Mouse (Mus musculus): Measurements from ENCODE around the gene Gm21885.
A peak's percentile ranks its signal among the peaks of the same experiment; 100 is the strongest.

Gene Gm21885

GRCm38 (mm10) chr11:94269906-94270305 lies 11.8 kb upstream of the Gm21885 start:
- DNase-seq, result no peak

- DNase-seq, result no peak
Observed at GRCm38 (mm10) chr11:94271015-94271414, 10.7 kb upstream of the Gm21885 start.

- no peak for DNase-seq
Observed at GRCm38 (mm10) chr11:94272960-94273927, 8.4 kb upstream of the Gm21885 start.

GRCm38 (mm10) chr11:94274206-94274867 lies 7.3 kb upstream of the Gm21885 start:
- DNase-seq, result no peak

GRCm38 (mm10) chr11:94275226-94275625 lies 6.4 kb upstream of the Gm21885 start:
- DNase-seq, result no peak

GRCm38 (mm10) chr11:94275686-94276085 lies 6.0 kb upstream of the Gm21885 start:
- DNase-seq, result no peak

GRCm38 (mm10) chr11:94276869-94277337 lies 4.8 kb upstream of the Gm21885 start:
- DNase-seq, result peak; percentile 91

- no peak for DNase-seq
Observed at GRCm38 (mm10) chr11:94282291-94282690, 618 bp downstream of the Gm21885 start.

GRCm38 (mm10) chr11:94283536-94284099 lies 1.9 kb downstream of the Gm21885 start:
- DNase-seq, result no peak

GRCm38 (mm10) chr11:94285886-94286574 lies 4.4 kb downstream of the Gm21885 start:
- DNase-seq, result no peak

- no peak for DNase-seq
Observed at GRCm38 (mm10) chr11:94287105-94287504, 5.4 kb downstream of the Gm21885 start.

GRCm38 (mm10) chr11:94290062-94290740 lies 8.5 kb downstream of the Gm21885 start:
- no peak for DNase-seq

GRCm38 (mm10) chr11:94294996-94295845 lies 13.5 kb downstream of the Gm21885 start:
- DNase-seq, result no peak

- DNase-seq, result no peak
Observed at GRCm38 (mm10) chr11:94312733-94313132, 31.1 kb downstream of the Gm21885 start.

- DNase-seq, result no peak
Observed at GRCm38 (mm10) chr11:94314098-94314652, 32.5 kb downstream of the Gm21885 start.

- no peak for DNase-seq
Observed at GRCm38 (mm10) chr11:94315308-94315707, 33.6 kb downstream of the Gm21885 start.

- no peak for DNase-seq
Observed at GRCm38 (mm10) chr11:94316528-94316927, 34.9 kb downstream of the Gm21885 start.

GRCm38 (mm10) chr11:94317014-94317413 lies 35.3 kb downstream of the Gm21885 start:
- DNase-seq, result no peak

GRCm38 (mm10) chr11:94317515-94317914 lies 35.8 kb downstream of the Gm21885 start:
- no peak for DNase-seq

GRCm38 (mm10) chr11:94318056-94318455 lies 36.4 kb downstream of the Gm21885 start:
- DNase-seq, result no peak

All from kidney, postnatal 10 days (tissue).